Mouse (Mus musculus) intestine, postnatal 0 days (tissue): ENCODE measurements around the gene Dgkb. TPM values are rescaled to one million over a fixed set of nuclear protein-coding genes. Genes with fewer than 3 reads are reported as not detected.

Experiments
- ATAC-seq: fragments of 200-750 bp; cut with Nextera tagmentation; 2 replicates; pipeline ENCODE4 v1.8.0; 2017; ENCODE audit warnings: mild to moderate bottlenecking, moderate TSS enrichment, moderate library complexity
- H3K27ac ChIP-seq: fragments of 300-500 bp; sonication (generic); 2 replicates; pipeline ENCODE4 v1.5.1; 2014; ENCODE audit warnings: mild to moderate bottlenecking, low read depth, low read length, moderate library complexity
- H3K27me3 ChIP-seq: fragments of 300-500 bp; sonication (generic); replicated peaks from 2 replicates; pipeline ENCODE4 v1.6.1; 2014; ENCODE audit warnings: low read length, mixed read lengths; ENCODE audit not compliant: control insufficient read depth, insufficient read depth
- H3K36me3 ChIP-seq: fragments of 300-500 bp; sonication (generic); 2 replicates; pipeline ENCODE4 v1.6.1; 2014; ENCODE audit warnings: mild to moderate bottlenecking, moderate library complexity; ENCODE audit not compliant: control insufficient read depth, insufficient read depth
- H3K4me1 ChIP-seq: fragments of 300-500 bp; sonication (generic); replicated peaks from 2 replicates; pipeline ENCODE4 v1.6.1; 2014; ENCODE audit warnings: antibody characterized with exemption, low read length, mixed read lengths; ENCODE audit not compliant: control insufficient read depth, insufficient read depth
- H3K4me2 ChIP-seq: fragments of 300-500 bp; sonication (generic); replicated peaks from 2 replicates; pipeline ENCODE4 v1.6.1; 2014; ENCODE audit warnings: low read depth, mild to moderate bottlenecking, moderate library complexity
- H3K4me3 ChIP-seq: fragments of 300-500 bp; sonication (generic); 2 replicates; pipeline ENCODE4 v1.5.1; 2014; ENCODE audit warnings: low read depth, low read length
- H3K9ac ChIP-seq: fragments of 300-500 bp; sonication (generic); 2 replicates; pipeline ENCODE4 v1.6.1; 2014; ENCODE audit warnings: mild to moderate bottlenecking, low read depth, low read length
- H3K9me3 ChIP-seq: fragments of 300-500 bp; sonication (generic); 2 replicates; pipeline ENCODE4 v1.6.1; 2016; ENCODE audit warnings: mixed run types; ENCODE audit not compliant: control insufficient read depth
- CTCF ChIP-seq: sonication (generic); IDR thresholded peaks from 2 replicates; pipeline ENCODE4 v1.5.1; 2016; ENCODE audit warnings: low read depth, mild to moderate bottlenecking, control low read depth, antibody characterized with exemption, moderate library complexity
- WGBS: fragments of 180-500 bp; shearing (Covaris S2); extraction: QIAGEN DNeasy Blood & Tissue Kit; methylation state at CpG from one replicate; pipeline ENCODE4 v1.1.7; 2014; 5-methylcytosine and 5-hydroxymethylcytosine counted together
- polyA plus RNA-seq: library from polyadenylated mRNA; unstranded; fragments of >200 nt; fragmentation: Nextera tagmentation; extraction: Ambion mirVana; gene quantifications from 2 replicates; pipeline ENCODE4 v1.2.1, GENCODE M21; 2015

Dgkb gene
- polyA plus RNA-seq, 1 experiment from 2014 or later = 5.0 TPM

GRCm38 (mm10) chr12:38140039-38140438 is 322.5 kb downstream of the Dgkb start:
- Histone ChIP-seq H3K4me2 (no peak overlapping the region), H3K4me3 (no peak overlapping the region), H3K9me3 (no peaks in the 10 kb centered on the region), H3K4me1 (no peaks in the 10 kb centered on the region), H3K36me3 (no peaks in the 10 kb centered on the region), H3K9ac (no peak overlapping the region), H3K27me3 (no peaks in the 10 kb centered on the region), H3K27ac (no peak overlapping the region)
- ATAC-seq = no peak
- peak; percentile 56 for TF ChIP-seq CTCF

- ATAC-seq = no peak
- no peak overlapping the region for H3K27ac ChIP-seq
These were observed 415.1 kb downstream of the Dgkb start for GRCm38 (mm10) chr12:38232665-38233064.

GRCm38 (mm10) chr12:38268856-38269255 is 451.3 kb downstream of the Dgkb start:
- no peaks in the 10 kb centered on the region for H3K27me3 ChIP-seq
- no peak overlapping the region for H3K4me2 ChIP-seq
- H3K9me3 ChIP-seq = no peaks in the 10 kb centered on the region
- no peak overlapping the region for H3K4me3 ChIP-seq
- H3K27ac ChIP-seq = no peak overlapping the region
- no peaks in the 10 kb centered on the region for H3K36me3 ChIP-seq
- ATAC-seq = no peak
- no peak for TF ChIP-seq CTCF
- H3K4me1 ChIP-seq = no peaks in the 10 kb centered on the region
- no peak overlapping the region for H3K9ac ChIP-seq

More at GRCm38 (mm10) chr12:38232665-38233064, 415.1 kb downstream of the Dgkb start:
- no peaks in the 10 kb centered on the region for H3K36me3 ChIP-seq
- no peak overlapping the region for H3K4me3 ChIP-seq
- WGBS = 63% methylated on average over 1 of the region's 1 CpGs
- H3K9me3 ChIP-seq = no peaks in the 10 kb centered on the region
- H3K4me2 ChIP-seq = no peak overlapping the region
- no peaks in the 10 kb centered on the region for H3K27me3 ChIP-seq
- no peak for TF ChIP-seq CTCF
- H3K4me1 ChIP-seq = no peaks in the 10 kb centered on the region
- no peak overlapping the region for H3K9ac ChIP-seq

- H3K4me1 ChIP-seq = no peaks in the 10 kb centered on the region
- TF ChIP-seq CTCF = no peak
- H3K9ac ChIP-seq = no peak overlapping the region
- 70% methylated on average over 1 of the region's 1 CpGs for WGBS
- H3K27me3 ChIP-seq = no peaks in the 10 kb centered on the region
- H3K36me3 ChIP-seq = no peaks in the 10 kb centered on the region
- H3K4me2 ChIP-seq = no peak overlapping the region
- H3K27ac ChIP-seq = no peak overlapping the region
- H3K4me3 ChIP-seq = no peak overlapping the region
- ATAC-seq = no peak
- no peaks in the 10 kb centered on the region for H3K9me3 ChIP-seq
These were observed 484.0 kb downstream of the Dgkb start for GRCm38 (mm10) chr12:38301497-38301896.

GRCm38 (mm10) chr12:38303841-38304240 is 486.3 kb downstream of the Dgkb start:
- 64% methylated on average over 3 of the region's 3 CpGs for WGBS
- no peak overlapping the region for H3K27ac ChIP-seq
- H3K36me3 ChIP-seq = no peaks in the 10 kb centered on the region
- ATAC-seq = no peak
- no peaks in the 10 kb centered on the region for H3K4me1 ChIP-seq
- no peak overlapping the region for H3K4me2 ChIP-seq
- H3K27me3 ChIP-seq = no peaks in the 10 kb centered on the region
- H3K9me3 ChIP-seq = no peaks in the 10 kb centered on the region
- H3K4me3 ChIP-seq = no peak overlapping the region
- no peak overlapping the region for H3K9ac ChIP-seq
- no peak for TF ChIP-seq CTCF

- Histone ChIP-seq H3K4me2 (no peak overlapping the region), H3K9me3 (no peaks in the 10 kb centered on the region), H3K4me3 (no peak overlapping the region), H3K4me1 (no peaks in the 10 kb centered on the region), H3K9ac (no peak overlapping the region), H3K36me3 (no peaks in the 10 kb centered on the region), H3K27ac (no peak overlapping the region), H3K27me3 (no peaks in the 10 kb centered on the region)
- ATAC-seq = no peak
- TF ChIP-seq CTCF = no peak
- WGBS = 86% methylated on average over 3 of the region's 3 CpGs
These were observed 486.7 kb downstream of the Dgkb start for GRCm38 (mm10) chr12:38304245-38304644.

GRCm38 (mm10) chr12:38309885-38310284 is 492.4 kb downstream of the Dgkb start:
- TF ChIP-seq CTCF = no peak
- Histone ChIP-seq H3K4me1 (no peaks in the 10 kb centered on the region), H3K4me2 (no peak overlapping the region), H3K27ac (no peak overlapping the region), H3K9ac (no peak overlapping the region), H3K27me3 (no peaks in the 10 kb centered on the region), H3K9me3 (no peaks in the 10 kb centered on the region), H3K4me3 (no peak overlapping the region), H3K36me3 (no peaks in the 10 kb centered on the region)
- no peak for ATAC-seq
